Mouse (Mus musculus) heart, embryonic 11.5 days (tissue): ENCODE data around the gene Cd22. TPM values are rescaled to one million over a fixed set of nuclear protein-coding genes. Genes with fewer than 3 reads are reported as not detected.

Experiments used
- ATAC-seq: fragments of 200-750 bp; cut with Nextera tagmentation; replicated peaks from 2 replicates; pipeline ENCODE4 v1.8.0; 2017; ENCODE audit warnings: moderate library complexity; ENCODE audit not compliant: insufficient number of reproducible peaks, low FRiP score, low TSS enrichment
- H3K27ac ChIP-seq: fragments of 300-500 bp; sonication (generic); 2 replicates; pipeline ENCODE4 v1.5.1; 2014; ENCODE audit warnings: mild to moderate bottlenecking, low read depth, low read length
- H3K27me3 ChIP-seq: fragments of 300-500 bp; sonication (generic); 2 replicates; pipeline ENCODE4 v1.6.1; 2014; ENCODE audit warnings: mild to moderate bottlenecking, low read length, mixed read lengths; ENCODE audit not compliant: control insufficient read depth, insufficient read depth
- H3K36me3 ChIP-seq: fragments of 300-500 bp; sonication (generic); 2 replicates; pipeline ENCODE4 v1.6.1; 2014; ENCODE audit warnings: mild to moderate bottlenecking, low read length, moderate library complexity, mixed read lengths; ENCODE audit not compliant: control insufficient read depth, insufficient read depth
- H3K4me1 ChIP-seq: fragments of 300-500 bp; sonication (generic); 2 replicates; pipeline ENCODE4 v1.6.1; 2014; ENCODE audit warnings: low read length; ENCODE audit not compliant: control insufficient read depth, insufficient read depth
- H3K4me2 ChIP-seq: fragments of 300-500 bp; sonication (generic); 2 replicates; pipeline ENCODE4 v1.6.1; 2014; ENCODE audit warnings: mild to moderate bottlenecking, moderate library complexity
- H3K4me3 ChIP-seq: fragments of 300-500 bp; sonication (generic); 2 replicates; pipeline ENCODE4 v1.5.1; 2014; ENCODE audit warnings: low read depth, low read length
- H3K9ac ChIP-seq: fragments of 300-500 bp; sonication (generic); 2 replicates; pipeline ENCODE4 v1.6.1; 2014; ENCODE audit warnings: mild to moderate bottlenecking, low read depth, low read length, moderate library complexity
- H3K9me3 ChIP-seq: fragments of 300-500 bp; sonication (generic); replicated peaks from 2 replicates; pipeline ENCODE4 v1.6.1; 2016; ENCODE audit warnings: low read length; ENCODE audit not compliant: control insufficient read depth
- WGBS: fragments of 180-500 bp; shearing (Covaris S2); extraction: QIAGEN DNeasy Blood & Tissue Kit; methylation state at CpG from one replicate; pipeline ENCODE4 v1.1.7; 2014; ENCODE audit not compliant: insufficient replicate concordance; 5-methylcytosine and 5-hydroxymethylcytosine counted together
- polyA plus RNA-seq: library from polyadenylated mRNA; unstranded; fragments of >200 nt; fragmentation: Nextera tagmentation; extraction: Ambion mirVana; gene quantifications from 2 replicates; pipeline ENCODE4 v1.2.1, GENCODE M21; 2014

Gene Cd22
- polyA plus RNA-seq, 1 experiment from 2014 or later: not detected

- no peak overlapping the region for H3K4me3 ChIP-seq
- H3K9me3 ChIP-seq: no peaks in the 10 kb centered on the region
- 78% methylated on average over 10 of the region's 10 CpGs for whole genome bisulfite sequencing
- H3K27me3 ChIP-seq: no peaks in the 10 kb centered on the region
- H3K36me3 ChIP-seq: no peaks in the 10 kb centered on the region
- H3K4me2 ChIP-seq: no peak overlapping the region
- no peak overlapping the region for H3K9ac ChIP-seq
- H3K27ac ChIP-seq: no peak overlapping the region
- no peak for ATAC-seq
- H3K4me1 ChIP-seq: no peaks in the 10 kb centered on the region
Observed at GRCm38 (mm10) chr7:30826660-30827059, 53.5 kb downstream of the Cd22 start.

GRCm38 (mm10) chr7:30824306-30824705, 55.8 kb downstream of the Cd22 start:
- Histone ChIP-seq H3K36me3 (no peaks in the 10 kb centered on the region), H3K27ac (no peak overlapping the region), H3K4me1 (no peaks in the 10 kb centered on the region), H3K9ac (no peak overlapping the region), H3K9me3 (no peaks in the 10 kb centered on the region), H3K4me3 (no peak overlapping the region), H3K4me2 (no peak overlapping the region), H3K27me3 (no peaks in the 10 kb centered on the region)
- no peak for ATAC-seq
- 93% methylated on average over 3 of the region's 3 CpGs for WGBS

- WGBS: 86% methylated on average over 18 of the region's 18 CpGs
- ATAC-seq: no peak
- H3K4me1 ChIP-seq: no peaks in the 10 kb centered on the region
- no peak within 1 kb of the TSS for H3K9ac ChIP-seq
- H3K9me3 ChIP-seq: no peaks in the 10 kb centered on the region
- no peak within 1 kb of the TSS for H3K27ac ChIP-seq
- H3K4me2 ChIP-seq: no peak within 1 kb of the TSS
- H3K27me3 ChIP-seq: no peaks in the 10 kb centered on the region
- H3K36me3 ChIP-seq: no peaks in the 10 kb centered on the region
- no peak within 1 kb of the TSS for H3K4me3 ChIP-seq
Observed at GRCm38 (mm10) chr7:30823675-30824074, 56.5 kb downstream of the Cd22 start, which contains the start of gene Ffar2. TSS of gene Ffar2 (minus strand) at chr7:30823775.

GRCm38 (mm10) chr7:30821532-30821931, 58.6 kb downstream of the Cd22 start:
- Histone ChIP-seq H3K4me1 (no peaks in the 10 kb centered on the region), H3K4me2 (no peak overlapping the region), H3K9ac (no peak overlapping the region), H3K4me3 (no peak overlapping the region), H3K27me3 (no peaks in the 10 kb centered on the region), H3K27ac (no peak overlapping the region), H3K9me3 (no peaks in the 10 kb centered on the region), H3K36me3 (no peaks in the 10 kb centered on the region)
- ATAC-seq: no peak
- WGBS: 65% methylated on average over 5 of the region's 5 CpGs

GRCm38 (mm10) chr7:30820854-30821445, 59.2 kb downstream of the Cd22 start:
- no peak overlapping the region for H3K27ac ChIP-seq
- H3K4me1 ChIP-seq: no peaks in the 10 kb centered on the region
- H3K9ac ChIP-seq: no peak overlapping the region
- H3K4me3 ChIP-seq: no peak overlapping the region
- H3K36me3 ChIP-seq: no peaks in the 10 kb centered on the region
- H3K27me3 ChIP-seq: no peaks in the 10 kb centered on the region
- H3K4me2 ChIP-seq: no peak overlapping the region
- ATAC-seq: no peak
- no peaks in the 10 kb centered on the region for H3K9me3 ChIP-seq
- WGBS: 58% methylated on average over 7 of the region's 7 CpGs

GRCm38 (mm10) chr7:30820131-30820530, 60.0 kb downstream of the Cd22 start:
- no peak for ATAC-seq

More at GRCm38 (mm10) chr7:30820131-30820530, 60.0 kb downstream of the Cd22 start:
- Histone ChIP-seq H3K36me3 (no peaks in the 10 kb centered on the region), H3K27ac (no peak overlapping the region), H3K4me2 (no peak overlapping the region), H3K4me1 (no peaks in the 10 kb centered on the region), H3K4me3 (no peak overlapping the region), H3K9me3 (no peaks in the 10 kb centered on the region), H3K27me3 (no peaks in the 10 kb centered on the region), H3K9ac (no peak overlapping the region)
- WGBS: 79% methylated on average over 6 of the region's 6 CpGs

Other genes starting within 250 kb of the Cd22 start
- 2.6 and 3.6 TPM in 2 replicates for gene Etv2, start 244.5 kb downstream of the Cd22 start, polyA plus RNA-seq
- 76.7 and 82.8 TPM in 2 replicates for gene Rbm42, start 230.0 kb downstream of the Cd22 start, polyA plus RNA-seq
- 35.0 and 37.6 TPM in 2 replicates for gene Haus5, start 215.3 kb downstream of the Cd22 start, polyA plus RNA-seq
- not detected in 2 replicates for gene Pmis2, start 208.7 kb downstream of the Cd22 start, polyA plus RNA-seq
- 0.70 and 1.6 TPM in 2 replicates for gene 2200002J24Rik, start 181.4 kb downstream of the Cd22 start, polyA plus RNA-seq
- 0.17 and 1.4 TPM in 2 replicates for gene Atp4a, start 168.1 kb downstream of the Cd22 start, polyA plus RNA-seq
- 172 and 173 TPM in 2 replicates for gene Tmem147, start 150.8 kb downstream of the Cd22 start, polyA plus RNA-seq
- gene Gapdhs, start 136.7 kb downstream of the Cd22 start, polyA plus RNA-seq: 0.25 and 0.36 TPM in 2 replicates
- 0.49 and 0.56 TPM in 2 replicates for gene Sbsn, start 128.9 kb downstream of the Cd22 start, polyA plus RNA-seq
- 1.1 and 1.2 TPM in 2 replicates for gene Dmkn, start 116.6 kb downstream of the Cd22 start, polyA plus RNA-seq
- gene Krtdap, start 92.4 kb downstream of the Cd22 start, polyA plus RNA-seq: not detected in 2 replicates
- not detected in 2 replicates for gene Ffar2, start 56.6 kb downstream of the Cd22 start, polyA plus RNA-seq
- gene Ffar3, start 24.2 kb downstream of the Cd22 start, polyA plus RNA-seq: not detected in 2 replicates
- gene Ffar1, start 18.8 kb downstream of the Cd22 start, polyA plus RNA-seq: not detected in 2 replicates
- gene Mag, start 34.5 kb upstream of the Cd22 start, polyA plus RNA-seq: 0.09 TPM in 1 of 2 replicates, not detected in the other
- gene Hamp2, start 44.3 kb upstream of the Cd22 start, polyA plus RNA-seq: not detected in 2 replicates
- gene Hamp, start 63.7 kb upstream of the Cd22 start, polyA plus RNA-seq: not detected in 2 replicates
- gene Usf2, start 76.5 kb upstream of the Cd22 start, polyA plus RNA-seq: 18.8 and 19.6 TPM in 2 replicates
- 11.6 and 14.4 TPM in 2 replicates for gene Lsr, start 93.1 kb upstream of the Cd22 start, polyA plus RNA-seq
- 0.72 and 0.89 TPM in 2 replicates for gene Fam187b, start 93.4 kb upstream of the Cd22 start, polyA plus RNA-seq
- gene Fxyd5, start 162.1 kb upstream of the Cd22 start, polyA plus RNA-seq: 30.3 and 38.5 TPM in 2 replicates
- gene Fxyd7, start 171.1 kb upstream of the Cd22 start, polyA plus RNA-seq: 2.5 and 4.9 TPM in 2 replicates
- 566 and 581 TPM in 2 replicates for gene Fxyd1, start 176.9 kb upstream of the Cd22 start, polyA plus RNA-seq
- gene Lgi4, start 179.0 kb upstream of the Cd22 start, polyA plus RNA-seq: 0.13 and 0.34 TPM in 2 replicates
- 0.38 and 1.8 TPM in 2 replicates for gene Fxyd3, start 196.4 kb upstream of the Cd22 start, polyA plus RNA-seq
- gene Hpn, start 234.9 kb upstream of the Cd22 start, polyA plus RNA-seq: 2.7 and 3.3 TPM in 2 replicates
- gene Scn1b, start 246.7 kb upstream of the Cd22 start, polyA plus RNA-seq: 3.0 TPM in 2 replicates